Mouse (Mus musculus) forebrain, embryonic 11.5 days (tissue): ENCODE measurements at regions not wholly inside any gene's neighbourhood (a gene's known extent, or its start where the extent isn't known, plus 50 kb on each side); places are given as distances from the start of the nearest gene placed in this dataset.

ENCODE experiments used
- ATAC-seq: fragments of 200-750 bp; cut with Nextera tagmentation; replicated peaks from 2 replicates; pipeline ENCODE4 v1.8.0; 2017; ENCODE audit warnings: moderate TSS enrichment; ENCODE audit not compliant: low FRiP score
- DNase-seq: peaks from one replicate; pipeline ENCODE4 v3.0.0-alpha.2; 2017; ENCODE audit warnings: low spot score
- H3K27ac ChIP-seq: fragments of 300-500 bp; sonication (generic); 2 replicates; pipeline ENCODE4 v1.5.1; 2014; ENCODE audit warnings: low read depth, low read length
- H3K27me3 ChIP-seq: fragments of 300-500 bp; sonication (generic); 2 replicates; pipeline ENCODE4 v1.6.1; 2014; ENCODE audit warnings: mild to moderate bottlenecking, low read length, mixed read lengths; ENCODE audit not compliant: control insufficient read depth, insufficient read depth
- H3K36me3 ChIP-seq: fragments of 300-500 bp; sonication (generic); 2 replicates; pipeline ENCODE4 v1.6.1; 2014; ENCODE audit warnings: mild to moderate bottlenecking, low read length, moderate library complexity, mixed read lengths; ENCODE audit not compliant: control insufficient read depth, insufficient read depth
- H3K4me1 ChIP-seq: fragments of 300-500 bp; sonication (generic); replicated peaks from 2 replicates; pipeline ENCODE4 v1.6.1; 2014; ENCODE audit warnings: low read length, mixed read lengths; ENCODE audit not compliant: control insufficient read depth, insufficient read depth
- H3K4me2 ChIP-seq: fragments of 300-500 bp; sonication (generic); 2 replicates; pipeline ENCODE4 v1.6.1; 2014; ENCODE audit warnings: low read depth, mild to moderate bottlenecking, low read length, moderate library complexity, mixed read lengths; ENCODE audit not compliant: severe bottlenecking
- H3K4me3 ChIP-seq: fragments of 300-500 bp; sonication (generic); 2 replicates; pipeline ENCODE4 v1.5.1; 2014; ENCODE audit warnings: low read depth, low read length
- H3K9ac ChIP-seq: fragments of 300-500 bp; sonication (generic); 2 replicates; pipeline ENCODE4 v1.6.1; 2014; ENCODE audit warnings: low read length
- H3K9me3 ChIP-seq: fragments of 300-500 bp; sonication (generic); 2 replicates; pipeline ENCODE4 v1.6.1; 2016; ENCODE audit warnings: low read length, mixed read lengths; ENCODE audit not compliant: control insufficient read depth
- WGBS: fragments of 180-500 bp; shearing (Covaris S2); extraction: QIAGEN DNeasy Blood & Tissue Kit; methylation state at CpG from one replicate; pipeline ENCODE4 v1.1.7; 2014; 5-methylcytosine and 5-hydroxymethylcytosine counted together

DNA sequence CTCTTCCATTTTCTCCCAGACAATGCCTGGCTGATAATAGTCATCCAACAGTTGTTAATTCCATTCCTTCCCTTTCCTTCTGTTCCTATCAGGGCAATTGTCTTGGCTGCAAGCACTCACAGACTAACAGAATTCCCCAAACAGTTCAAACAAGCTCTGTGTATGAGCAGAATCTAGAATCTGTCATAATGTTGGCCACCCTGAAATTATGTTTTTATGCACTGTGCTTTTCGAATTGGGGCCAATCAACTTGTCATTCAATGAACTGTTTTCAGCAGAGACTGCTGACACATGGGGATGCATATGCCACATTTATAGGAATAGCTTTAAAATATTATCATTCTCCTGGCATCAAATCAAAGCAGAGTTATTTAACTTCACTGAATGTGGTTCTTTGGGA lies 235.8 kb upstream of the Tmtc4 start:
- Histone ChIP-seq H3K4me3 (no peak overlapping the region), H3K36me3 (no peaks in the 10 kb centered on the region), H3K27ac (no peak overlapping the region), H3K9me3 (no peaks in the 10 kb centered on the region), H3K4me2 (no peak overlapping the region), H3K27me3 (no peaks in the 10 kb centered on the region), H3K9ac (no peak overlapping the region), H3K4me1 (no peaks in the 10 kb centered on the region)
- DNase-seq (no peak), ATAC-seq (no peak)
- WGBS, result 85% methylated on average over 1 of the region's 1 CpGs

GRCm38 (mm10) chr14:123210241-123210640 lies 226.4 kb upstream of the Tmtc4 start:
- ATAC-seq, result no peak

DNA sequence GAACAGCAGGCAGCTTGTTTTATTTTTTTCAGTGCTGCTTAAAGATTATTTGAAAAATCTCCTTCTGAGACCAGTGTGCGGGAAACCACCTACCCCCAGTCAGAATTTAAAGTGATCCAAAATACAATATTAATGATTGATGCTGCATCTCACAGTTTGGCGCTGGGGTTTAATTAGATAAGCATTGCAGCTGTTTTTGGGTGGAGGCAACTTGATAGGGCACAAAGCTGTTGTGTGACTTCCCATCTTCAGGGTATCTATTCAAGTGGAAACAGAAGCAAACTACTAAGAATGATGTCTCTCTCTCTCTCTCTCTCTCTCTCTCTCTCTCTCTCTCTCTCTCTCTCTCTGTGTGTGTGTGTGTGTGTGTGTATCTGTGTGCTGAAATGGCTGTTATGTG lies 219.0 kb upstream of the Tmtc4 start:
- DNase-seq (no peak), ATAC-seq (no peak)
- Histone ChIP-seq H3K9me3 (no peaks in the 10 kb centered on the region), H3K27ac (no peak overlapping the region), H3K9ac (no peak overlapping the region), H3K36me3 (no peaks in the 10 kb centered on the region), H3K27me3 (no peaks in the 10 kb centered on the region), H3K4me2 (no peak overlapping the region), H3K4me3 (no peak overlapping the region), H3K4me1 (no peaks in the 10 kb centered on the region)
- WGBS, result 91% methylated on average over 2 of the region's 2 CpGs

More at GRCm38 (mm10) chr14:123210241-123210640, 226.4 kb upstream of the Tmtc4 start:
- 80% methylated on average over 3 of the region's 3 CpGs for whole genome bisulfite sequencing
- H3K36me3 ChIP-seq, result no peaks in the 10 kb centered on the region
- no peak overlapping the region for H3K9ac ChIP-seq
- no peak for DNase-seq
- H3K9me3 ChIP-seq, result no peaks in the 10 kb centered on the region
- H3K4me1 ChIP-seq, result no peaks in the 10 kb centered on the region
- no peak overlapping the region for H3K27ac ChIP-seq
- H3K27me3 ChIP-seq, result no peaks in the 10 kb centered on the region
- H3K4me2 ChIP-seq, result no peak overlapping the region
- H3K4me3 ChIP-seq, result no peak overlapping the region

DNA sequence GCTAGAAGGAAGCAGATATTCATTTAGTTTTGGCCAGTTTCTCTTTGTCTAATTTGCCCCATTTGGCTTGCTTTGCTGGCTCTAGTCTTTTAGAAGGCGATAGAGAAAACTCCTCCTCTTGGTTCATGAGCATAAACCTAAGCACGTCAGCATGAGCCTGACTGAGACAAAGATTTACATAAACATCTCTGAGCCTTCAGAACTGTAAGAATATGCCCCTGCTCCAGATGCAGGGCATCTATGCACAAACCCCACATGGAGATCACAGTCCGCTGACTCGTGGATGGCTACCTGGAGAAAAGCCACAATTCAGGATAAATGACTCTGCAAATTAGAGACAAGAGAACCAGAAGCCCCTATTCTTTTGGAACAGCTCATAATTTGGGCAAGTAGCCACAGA lies 218.5 kb upstream of the Tmtc4 start:
- H3K9me3 ChIP-seq, result no peaks in the 10 kb centered on the region
- no peaks in the 10 kb centered on the region for H3K4me1 ChIP-seq
- H3K36me3 ChIP-seq, result no peaks in the 10 kb centered on the region
- DNase-seq (no peak), ATAC-seq (no peak)
- no peak overlapping the region for H3K9ac ChIP-seq
- no peak overlapping the region for H3K4me3 ChIP-seq
- no peak overlapping the region for H3K4me2 ChIP-seq
- no peaks in the 10 kb centered on the region for H3K27me3 ChIP-seq
- H3K27ac ChIP-seq, result no peak overlapping the region
- WGBS, result 73% methylated on average over 4 of the region's 4 CpGs

DNA sequence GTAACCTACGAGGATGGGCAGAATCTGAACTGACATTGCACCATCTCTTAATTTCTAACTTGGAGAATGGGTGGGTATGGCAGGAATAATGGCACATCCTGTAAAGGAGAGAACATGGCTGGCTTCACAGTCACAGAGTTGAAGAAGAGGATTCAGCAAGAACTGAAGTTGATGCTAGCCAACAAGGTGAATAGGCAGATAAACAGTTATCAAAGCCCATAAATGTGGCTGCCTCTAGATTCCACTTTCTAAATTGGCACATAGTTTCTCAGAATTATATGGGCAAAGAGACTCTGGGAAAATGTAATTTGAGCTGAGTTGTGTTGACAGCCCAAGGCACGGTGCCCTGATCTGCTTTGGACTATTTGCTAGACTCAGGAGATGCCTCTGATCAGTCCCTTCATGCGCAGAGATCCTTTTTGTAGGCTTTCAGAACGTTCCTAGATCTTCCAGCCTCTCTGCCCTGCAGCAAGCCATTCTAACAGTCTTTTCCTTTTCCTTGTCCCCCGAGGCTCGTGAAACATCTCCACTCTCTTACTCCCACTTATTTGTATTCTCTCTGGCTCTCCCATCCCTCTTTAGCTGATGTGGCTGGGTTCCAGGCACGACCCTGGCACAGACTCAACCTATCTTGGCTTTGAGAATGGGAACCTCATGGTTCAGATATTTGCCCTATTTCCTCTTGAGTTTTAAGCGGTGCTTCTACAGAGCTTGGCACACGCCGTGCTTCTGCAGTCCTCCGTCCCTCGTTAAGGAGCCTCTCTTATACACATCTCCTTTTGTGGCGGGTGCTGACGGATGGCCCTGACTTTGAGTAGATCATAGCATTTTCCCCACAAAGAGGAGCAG lies 217.8 kb upstream of the Tmtc4 start:
- 0 out of 2 replicates have a peak, but pooled peaks have one; percentile 30 for ATAC-seq
- no peak for DNase-seq
- Histone ChIP-seq H3K9me3 (no peaks in the 10 kb centered on the region), H3K4me3 (no peak overlapping the region), H3K9ac (no peak overlapping the region), H3K4me2 (no peak overlapping the region), H3K4me1 (no peaks in the 10 kb centered on the region), H3K27ac (no peak overlapping the region), H3K36me3 (no peaks in the 10 kb centered on the region), H3K27me3 (no peaks in the 10 kb centered on the region)
- 77% methylated on average over 14 of the region's 14 CpGs for WGBS

GRCm38 (mm10) chr14:123199111-123199510 lies 215.3 kb upstream of the Tmtc4 start:
- Histone ChIP-seq H3K4me1 (no peaks in the 10 kb centered on the region), H3K9ac (no peak overlapping the region), H3K27me3 (no peaks in the 10 kb centered on the region), H3K27ac (no peak overlapping the region), H3K36me3 (no peaks in the 10 kb centered on the region), H3K4me3 (no peak overlapping the region), H3K4me2 (no peak overlapping the region), H3K9me3 (no peaks in the 10 kb centered on the region)
- DNase-seq, result no peak
- WGBS, result 56% methylated on average over 3 of the region's 3 CpGs
- no peak for ATAC-seq

DNA sequence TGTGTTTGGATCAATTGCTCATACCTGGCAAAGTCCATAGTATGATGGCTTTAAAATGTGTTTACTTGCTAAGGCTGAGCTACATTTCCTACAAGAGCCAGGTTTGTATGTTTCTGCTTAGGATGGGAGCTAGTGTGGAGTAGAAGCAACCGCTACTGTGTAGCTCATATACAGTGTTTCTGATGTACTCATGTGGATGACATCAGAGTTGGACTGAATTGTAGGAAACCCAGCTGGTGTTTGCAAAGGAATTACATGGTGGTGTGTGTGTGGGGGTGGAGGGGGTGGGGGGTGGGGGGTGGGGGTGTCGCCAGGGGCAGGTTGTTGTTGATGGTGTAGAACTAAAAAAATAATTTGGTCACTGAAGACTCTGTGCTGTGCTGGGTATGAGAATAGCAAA lies 208.7 kb upstream of the Tmtc4 start:
- Histone ChIP-seq H3K4me2 (no peak overlapping the region), H3K9ac (no peak overlapping the region), H3K9me3 (no peaks in the 10 kb centered on the region), H3K4me1 (no peaks in the 10 kb centered on the region), H3K36me3 (no peaks in the 10 kb centered on the region), H3K27me3 (no peaks in the 10 kb centered on the region), H3K27ac (no peak overlapping the region), H3K4me3 (no peak overlapping the region)
- 77% methylated on average over 2 of the region's 2 CpGs for WGBS
- ATAC-seq (no peak), DNase-seq (no peak)

DNA sequence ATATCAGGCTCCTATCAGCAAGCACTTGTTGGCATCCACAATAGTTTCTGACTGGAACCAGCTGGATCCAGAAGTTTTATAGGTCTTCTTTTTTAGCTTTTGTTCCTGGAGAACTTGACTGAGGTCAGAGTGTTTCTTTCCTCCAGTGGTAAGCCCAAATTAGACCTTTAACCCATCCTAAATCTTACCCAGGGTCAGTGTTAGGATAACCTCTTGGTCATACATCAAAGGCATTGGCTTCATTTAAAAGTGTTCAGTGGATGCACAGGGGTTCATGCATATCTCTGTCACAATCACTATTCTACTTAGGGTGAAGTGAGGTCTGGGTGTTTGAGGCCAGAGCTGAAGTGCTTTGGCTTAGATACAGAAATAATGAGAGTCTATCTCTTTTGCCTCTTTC lies 206.9 kb upstream of the Tmtc4 start:
- DNase-seq (no peak), ATAC-seq (no peak)
- Histone ChIP-seq H3K4me3 (no peak overlapping the region), H3K4me1 (no peaks in the 10 kb centered on the region), H3K9me3 (no peaks in the 10 kb centered on the region), H3K27ac (no peak overlapping the region), H3K9ac (no peak overlapping the region), H3K4me2 (no peak overlapping the region), H3K27me3 (no peaks in the 10 kb centered on the region), H3K36me3 (no peaks in the 10 kb centered on the region)
